Mouse (Mus musculus) myocyte (in vitro differentiated cells): ENCODE measurements around the gene Chst5. TPM values are rescaled to one million over a fixed set of nuclear protein-coding genes. Genes with fewer than 3 reads are reported as not detected.

Experiments
- H3K27me3 ChIP-seq: one replicate; pipeline ENCODE4 v1.6.1; 2011; ENCODE audit not compliant: control insufficient read depth, insufficient read depth, insufficient read length
- H3K36me3 ChIP-seq: one replicate; pipeline ENCODE4 v1.6.1; 2011; ENCODE audit not compliant: control insufficient read depth, insufficient read depth
- H3K4me2 ChIP-seq: one replicate; pipeline ENCODE4 v1.6.1; 2011; ENCODE audit warnings: low read depth, control low read depth
- H3K4me3 ChIP-seq: one replicate; pipeline ENCODE4 v1.5.1; 2011; ENCODE audit warnings: mild to moderate bottlenecking, control low read depth, moderate library complexity
- H3K79me2 ChIP-seq: one replicate; pipeline ENCODE4 v1.6.1; 2011; ENCODE audit not compliant: control insufficient read depth, insufficient read depth
- H3ac ChIP-seq: one replicate; pipeline ENCODE4 v1.6.1; 2011; ENCODE audit not compliant: control insufficient read depth, insufficient read length
- CEBPB ChIP-seq: IDR thresholded peaks from 2 replicates; pipeline ENCODE4 v1.6.1; 2011; ENCODE audit warnings: mild to moderate bottlenecking, moderate library complexity; ENCODE audit not compliant: poor library complexity, insufficient read depth, severe bottlenecking
- E2F4 ChIP-seq: IDR thresholded peaks from one replicate; pipeline ENCODE4 v1.6.1; 2011; ENCODE audit warnings: mild to moderate bottlenecking, control low read depth, moderate library complexity; ENCODE audit not compliant: insufficient read depth
- MAX ChIP-seq: IDR thresholded peaks from one replicate; pipeline ENCODE4 v1.6.1; 2011; ENCODE audit warnings: low read depth, mild to moderate bottlenecking, control low read depth
- MYOD1 ChIP-seq, 3 experiments: IDR thresholded peaks; one replicate each; pipeline ENCODE4 v1.6.1; 2011; ENCODE audit warnings: control low read depth in 2 of 3, low read depth in 2 of 3, mild to moderate bottlenecking in 2 of 3, moderate library complexity in 1 of 3; ENCODE audit not compliant: insufficient read length in 2 of 3, control insufficient read depth in 1 of 3
- MYOG ChIP-seq, 3 experiments: IDR thresholded peaks; one replicate each; pipeline ENCODE4 v1.6.1; 2011; ENCODE audit warnings: control low read depth in 2 of 3, low read depth in 2 of 3, mild to moderate bottlenecking in 2 of 3; ENCODE audit not compliant: insufficient read length in 2 of 3, control insufficient read depth in 1 of 3, insufficient read depth in 1 of 3
- POLR2A ChIP-seq: IDR thresholded peaks from one replicate; pipeline ENCODE4 v1.6.1; 2011; ENCODE audit warnings: low read depth, mild to moderate bottlenecking, control low read depth, moderate library complexity; ENCODE audit not compliant: insufficient read length
- POLR2AphosphoS2 ChIP-seq: IDR thresholded peaks from one replicate; pipeline ENCODE4 v1.6.1; 2011; ENCODE audit warnings: low read depth, control low read depth; ENCODE audit not compliant: insufficient read length
- REST ChIP-seq: IDR thresholded peaks from one replicate; pipeline ENCODE4 v1.6.1; 2011; ENCODE audit warnings: mild to moderate bottlenecking, control low read depth, moderate library complexity; ENCODE audit not compliant: insufficient read depth, insufficient read length
- SRF ChIP-seq: IDR thresholded peaks from one replicate; pipeline ENCODE4 v1.6.1; 2011; ENCODE audit warnings: low read depth; ENCODE audit not compliant: control insufficient read depth, insufficient read length
- TCF12 ChIP-seq: IDR thresholded peaks from one replicate; pipeline ENCODE4 v1.6.1; 2011; ENCODE audit warnings: mild to moderate bottlenecking, control low read depth; ENCODE audit not compliant: poor library complexity, insufficient read depth, severe bottlenecking
- TCF3 ChIP-seq: IDR thresholded peaks from one replicate; pipeline ENCODE4 v1.6.1; 2011; ENCODE audit warnings: low read depth, control low read depth; ENCODE audit not compliant: insufficient read length
- USF1 ChIP-seq: IDR thresholded peaks from one replicate; pipeline ENCODE4 v1.6.1; 2011; ENCODE audit warnings: low read depth, mild to moderate bottlenecking, control low read depth, moderate library complexity
- polyA plus RNA-seq: library from polyadenylated mRNA; unstranded; fragments of >200 nt; fragmentation: generic; extraction: Trizol; gene quantifications from one replicate; pipeline ENCODE4 v1.2.1, GENCODE M21; 2012; ENCODE audit warnings: missing spikeins

Chst5 gene
- polyA plus RNA-seq, 1 experiment = 0.14 TPM

DNA sequence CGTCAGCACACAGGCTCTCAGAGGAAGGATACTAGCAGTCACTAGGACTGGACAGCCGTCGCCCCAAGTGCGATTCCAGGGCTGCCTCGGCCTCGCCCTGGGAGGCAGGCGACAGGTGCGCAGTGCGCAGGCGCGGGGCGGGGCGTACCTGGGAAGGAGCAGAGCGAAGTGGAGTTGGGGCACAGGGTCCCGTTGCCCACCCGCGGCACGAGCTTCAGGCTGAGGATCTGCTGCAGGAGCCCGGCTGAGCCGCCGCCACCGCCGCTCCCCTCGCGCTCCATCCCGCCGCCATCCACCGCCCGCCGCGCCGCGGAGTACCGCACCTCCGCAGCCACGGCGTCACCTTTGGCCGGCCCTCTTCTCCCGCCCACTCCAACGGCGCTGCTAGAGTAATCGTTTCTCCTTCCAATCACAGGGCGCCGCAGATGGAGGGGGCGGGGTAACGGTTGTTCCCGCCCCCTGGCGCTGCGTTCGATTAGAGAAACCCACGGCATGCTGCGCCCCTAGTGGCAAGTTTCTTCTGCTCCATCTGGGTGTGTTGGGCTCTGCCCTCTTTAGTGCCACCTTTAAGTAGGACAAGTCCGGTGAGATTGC, 33.8 kb downstream of the Chst5 start, which contains the start of gene Tmem170:
Gene Tmem170 (minus strand): TSS at position 396 of the 594 bp plus-strand sequence.
- H3ac ChIP-seq = peak within 1 kb of the TSS; percentile 1
- H3K79me2 ChIP-seq = no peaks in the 10 kb centered on the region
- no peaks in the 10 kb centered on the region for H3K27me3 ChIP-seq
- peak within 1 kb of the TSS; percentile 80 for H3K4me2 ChIP-seq
- H3K4me3 ChIP-seq = peak within 1 kb of the TSS; percentile 35
- H3K36me3 ChIP-seq = no peaks in the 10 kb centered on the region
- peak in 2 of 3 experiments; percentile 52 to 73 for TF ChIP-seq MYOG (IDR thresholded peaks at IDR 0.05; ENCODE audit: control insufficient read depth in 1 of 3, insufficient read depth in 1 of 3, insufficient read length in 2 of 3, low read depth in 2 of 3)
- peak; percentile 27 for TF ChIP-seq SRF
- peak; percentile 59 for TF ChIP-seq POLR2AphosphoS2
- peak; percentile 72 for TF ChIP-seq E2F4
- no peak for TF ChIP-seq USF1
- TF ChIP-seq CEBPB = no peak
- TF ChIP-seq MYOD1 (IDR thresholded peaks at IDR 0.05; ENCODE audit: control insufficient read depth in 1 of 3, insufficient read length in 2 of 3, low read depth in 2 of 3) = peak in 2 of 3 experiments; percentile 42 to 85
- TF ChIP-seq TCF12 = no peak
- no peak for TF ChIP-seq TCF3
- TF ChIP-seq REST = no peak
- no peak for TF ChIP-seq MAX
- peak; percentile 87 for TF ChIP-seq POLR2A

DNA sequence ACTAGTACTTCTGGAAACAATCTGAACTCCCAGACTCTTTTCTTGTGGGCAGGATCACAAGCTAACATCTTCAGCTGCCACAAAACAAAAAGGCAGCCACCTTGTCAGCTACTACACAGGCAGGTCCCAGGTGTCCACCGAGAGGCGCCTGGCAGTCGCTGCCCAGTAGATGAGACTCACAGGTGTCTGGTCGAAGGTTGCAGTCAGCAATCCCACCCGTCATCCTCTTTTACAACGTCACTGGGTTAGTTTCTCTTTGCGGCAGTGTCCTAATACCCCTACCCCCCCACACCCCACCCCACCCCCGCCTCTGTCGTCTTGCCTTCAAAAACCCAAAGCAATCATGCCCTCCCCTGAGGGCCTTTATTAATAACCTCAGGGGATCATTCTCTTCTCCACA, 34.5 kb downstream of the Chst5 start:
- Histone ChIP-seq H3K27me3 (no peaks in the 10 kb centered on the region), H3K36me3 (no peaks in the 10 kb centered on the region), H3K4me3 (peak overlapping the region; percentile 35), H3K4me2 (peak overlapping the region; percentile 80), H3ac (peak overlapping the region; percentile 1), H3K79me2 (no peaks in the 10 kb centered on the region)
- TF ChIP-seq TCF12 (no peak), MYOG (IDR thresholded peaks at IDR 0.05; ENCODE audit: control insufficient read depth in 1 of 3, insufficient read depth in 1 of 3, insufficient read length in 2 of 3, low read depth in 2 of 3) (no peak), USF1 (no peak)

DNA sequence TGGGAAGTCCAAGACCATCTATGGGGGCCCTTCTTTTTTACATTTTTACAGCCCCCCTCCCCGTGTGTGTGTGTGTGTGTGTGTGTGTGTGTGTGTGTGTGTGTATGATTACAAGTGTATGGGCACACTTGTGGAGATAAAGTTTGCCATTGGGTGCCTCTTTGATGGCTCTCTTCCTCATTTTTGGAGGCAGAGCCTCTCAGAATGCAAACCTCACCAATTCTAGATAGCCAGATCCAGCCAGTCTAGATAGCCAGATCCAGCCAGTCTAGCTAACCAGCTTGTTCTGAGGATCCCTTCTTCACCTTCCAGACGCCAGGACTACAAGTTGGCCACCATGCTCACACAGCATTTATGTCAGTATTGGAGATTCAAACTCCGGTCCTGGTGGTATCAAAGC, 39.0 kb downstream of the Chst5 start:
- Histone ChIP-seq H3K79me2 (no peaks in the 10 kb centered on the region), H3K27me3 (no peaks in the 10 kb centered on the region), H3K4me3 (no peak overlapping the region), H3ac (no peak overlapping the region), H3K36me3 (no peaks in the 10 kb centered on the region), H3K4me2 (no peak overlapping the region)
- TF ChIP-seq MYOD1 (IDR thresholded peaks at IDR 0.05; ENCODE audit: control insufficient read depth in 1 of 3, insufficient read length in 2 of 3, low read depth in 2 of 3) = no peak
- no peak for TF ChIP-seq SRF
- no peak for TF ChIP-seq TCF3
- no peak for TF ChIP-seq CEBPB
- TF ChIP-seq MYOG (IDR thresholded peaks at IDR 0.05; ENCODE audit: control insufficient read depth in 1 of 3, insufficient read depth in 1 of 3, insufficient read length in 2 of 3, low read depth in 2 of 3) = no peak
- TF ChIP-seq USF1 = no peak
- TF ChIP-seq E2F4 = no peak
- no peak for TF ChIP-seq REST
- TF ChIP-seq POLR2AphosphoS2 = no peak
- no peak for TF ChIP-seq TCF12
- no peak for TF ChIP-seq MAX
- no peak for TF ChIP-seq POLR2A

DNA sequence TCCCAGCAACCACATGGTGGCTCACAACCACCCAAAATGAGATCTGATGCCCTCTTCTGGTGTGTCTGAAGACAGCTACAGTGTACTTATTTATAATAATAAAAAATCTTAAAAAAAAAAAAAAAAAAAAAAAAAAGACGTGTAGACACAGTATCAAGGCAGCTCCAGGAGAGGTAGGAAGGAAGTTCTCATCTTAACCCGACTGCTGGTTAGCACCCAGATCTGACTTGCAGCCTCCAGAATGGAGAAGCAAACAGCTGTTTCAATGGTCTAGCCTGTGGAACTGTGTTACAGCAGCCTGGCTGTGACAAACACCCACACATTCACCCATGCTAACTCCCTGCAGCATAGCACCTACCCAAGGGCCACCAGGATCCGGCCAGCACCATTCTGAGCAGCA, 39.9 kb downstream of the Chst5 start:
- no peaks in the 10 kb centered on the region for H3K27me3 ChIP-seq
- no peak overlapping the region for H3K4me3 ChIP-seq
- no peaks in the 10 kb centered on the region for H3K79me2 ChIP-seq
- TF ChIP-seq POLR2A = no peak
- no peak for TF ChIP-seq POLR2AphosphoS2
- no peak for TF ChIP-seq MYOG (IDR thresholded peaks at IDR 0.05; ENCODE audit: control insufficient read depth in 1 of 3, insufficient read depth in 1 of 3, insufficient read length in 2 of 3, low read depth in 2 of 3)
- no peak for TF ChIP-seq SRF
- TF ChIP-seq TCF3 = no peak
- no peak for TF ChIP-seq MAX
- TF ChIP-seq USF1 = no peak
- TF ChIP-seq CEBPB = no peak
- no peak for TF ChIP-seq REST
- TF ChIP-seq TCF12 = no peak
- no peak for TF ChIP-seq E2F4
- no peak for TF ChIP-seq MYOD1 (IDR thresholded peaks at IDR 0.05; ENCODE audit: control insufficient read depth in 1 of 3, insufficient read length in 2 of 3, low read depth in 2 of 3)
- peaks cover 3% of the 10 kb centered on the region for H3K36me3 ChIP-seq
- no peak overlapping the region for H3ac ChIP-seq
- no peak overlapping the region for H3K4me2 ChIP-seq

DNA sequence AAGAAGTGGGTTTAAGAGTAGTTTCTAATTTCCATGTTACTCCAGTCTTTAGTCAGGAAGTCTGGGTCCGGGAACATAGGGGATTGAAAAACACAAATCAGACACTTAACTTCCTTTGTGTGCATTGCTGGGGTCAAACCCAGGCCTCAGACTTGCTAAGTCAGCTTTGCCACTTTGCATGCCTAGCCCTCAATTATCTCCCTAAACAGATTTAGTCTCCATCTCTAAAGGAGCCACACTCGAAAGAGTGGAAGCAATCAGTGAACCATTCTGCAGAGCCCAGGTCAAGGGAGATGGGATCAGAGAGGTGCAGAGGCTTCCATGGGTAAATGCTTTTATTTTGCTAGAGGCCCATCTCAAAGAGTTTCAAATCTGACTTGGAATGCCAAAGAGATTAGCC, 41.6 kb downstream of the Chst5 start:
- no peak for TF ChIP-seq USF1
- TF ChIP-seq POLR2AphosphoS2 = no peak
- no peak for TF ChIP-seq MAX
- no peak for TF ChIP-seq CEBPB
- TF ChIP-seq E2F4 = no peak
- TF ChIP-seq REST = no peak
- no peaks in the 10 kb centered on the region for H3K27me3 ChIP-seq

More for the DNA sequence above, 41.6 kb downstream of the Chst5 start:
- no peak overlapping the region for H3ac ChIP-seq
- H3K4me2 ChIP-seq = no peak overlapping the region
- H3K79me2 ChIP-seq = no peaks in the 10 kb centered on the region
- peaks cover 5% of the 10 kb centered on the region for H3K36me3 ChIP-seq
- no peak overlapping the region for H3K4me3 ChIP-seq
